Mouse (Mus musculus) mature B cell (primary cell): ENCODE results near the gene Fdxr.

Experiments
- in situ Hi-C: fragments of 300-500 bp; cut with MboI; formaldehyde crosslinking; loops from 2 replicates; pipeline ENCODE4 v1.14.3; 2019

The Fdxr gene

DNA sequence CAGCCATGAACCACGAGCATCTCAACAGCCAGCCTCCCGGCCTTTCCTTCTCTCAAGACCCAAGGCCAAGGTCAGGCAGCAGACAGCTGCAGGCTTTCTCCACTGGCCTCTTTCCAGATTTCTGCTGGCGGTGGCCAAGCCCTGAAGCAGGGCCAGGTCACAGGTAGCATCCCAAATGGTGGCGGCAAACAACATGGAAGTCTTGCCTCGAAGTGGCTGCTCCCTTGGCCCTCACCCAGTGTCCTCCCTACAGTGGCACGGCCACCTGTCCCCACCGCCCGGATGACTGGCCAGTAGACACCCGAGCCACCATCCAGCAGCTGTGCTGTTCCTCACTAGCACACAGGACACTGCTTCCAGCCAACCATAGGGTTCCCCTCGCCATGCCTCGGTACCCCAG lies 35.4 kb downstream of the Fdxr start:
- in situ Hi-C loops, result no loop called here

DNA sequence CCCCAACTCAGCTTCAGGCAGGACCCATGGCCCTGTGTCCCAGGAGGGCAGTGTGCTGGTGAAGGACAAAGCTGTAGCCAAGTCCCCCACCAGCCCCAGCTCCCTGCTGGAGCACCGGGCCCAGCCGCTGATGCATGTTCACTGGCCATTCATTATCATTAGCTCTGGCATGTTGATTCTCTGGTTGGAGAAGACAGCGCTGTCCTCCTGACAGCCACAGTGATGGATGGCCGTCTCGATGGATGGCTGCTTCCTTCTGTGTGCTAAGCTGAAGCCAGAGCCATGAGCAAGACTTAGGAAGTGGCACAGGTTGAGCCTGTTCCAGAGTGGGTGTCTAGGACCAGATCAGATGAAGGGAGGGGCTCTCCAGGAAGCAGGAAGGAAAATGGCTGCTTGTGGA lies 40.3 kb downstream of the Fdxr start:
- in situ Hi-C loops, result no loop called here

DNA sequence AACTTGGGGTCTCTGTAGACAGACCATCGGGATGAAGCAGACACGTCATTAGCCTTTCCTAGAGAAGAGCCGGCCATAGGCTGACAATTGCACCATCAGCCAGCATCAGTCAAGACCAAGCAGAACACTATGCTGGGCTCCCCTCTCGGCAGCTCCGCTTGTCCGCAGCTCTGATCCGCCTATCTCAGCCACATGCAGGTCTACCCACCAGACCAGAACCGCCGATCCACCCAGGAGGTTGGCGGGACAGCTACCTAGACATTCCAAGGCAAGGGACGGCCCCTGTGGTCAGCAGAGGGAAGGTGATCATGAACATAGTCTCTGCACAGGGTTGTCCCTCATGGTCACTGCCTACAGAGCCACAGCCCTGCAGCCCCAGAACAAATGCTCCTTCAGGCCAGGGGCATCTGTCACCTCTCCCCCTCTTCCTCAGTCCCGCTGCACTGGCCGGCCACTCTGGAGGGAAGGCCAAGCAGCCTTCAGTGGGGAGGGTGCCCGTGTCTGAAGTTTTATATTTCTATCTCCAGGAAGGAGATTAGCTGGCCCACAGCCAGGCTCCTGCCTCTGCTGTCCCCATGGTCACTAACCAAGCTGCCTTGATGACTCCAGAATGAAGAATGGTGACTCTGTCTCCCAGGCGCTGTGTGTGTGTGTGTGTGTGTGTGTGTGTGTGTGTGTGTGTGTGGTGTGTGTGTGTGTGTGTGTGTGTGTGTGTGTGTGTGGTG lies 42.4 kb downstream of the Fdxr start:
- in situ Hi-C loops, result no loop called here

DNA sequence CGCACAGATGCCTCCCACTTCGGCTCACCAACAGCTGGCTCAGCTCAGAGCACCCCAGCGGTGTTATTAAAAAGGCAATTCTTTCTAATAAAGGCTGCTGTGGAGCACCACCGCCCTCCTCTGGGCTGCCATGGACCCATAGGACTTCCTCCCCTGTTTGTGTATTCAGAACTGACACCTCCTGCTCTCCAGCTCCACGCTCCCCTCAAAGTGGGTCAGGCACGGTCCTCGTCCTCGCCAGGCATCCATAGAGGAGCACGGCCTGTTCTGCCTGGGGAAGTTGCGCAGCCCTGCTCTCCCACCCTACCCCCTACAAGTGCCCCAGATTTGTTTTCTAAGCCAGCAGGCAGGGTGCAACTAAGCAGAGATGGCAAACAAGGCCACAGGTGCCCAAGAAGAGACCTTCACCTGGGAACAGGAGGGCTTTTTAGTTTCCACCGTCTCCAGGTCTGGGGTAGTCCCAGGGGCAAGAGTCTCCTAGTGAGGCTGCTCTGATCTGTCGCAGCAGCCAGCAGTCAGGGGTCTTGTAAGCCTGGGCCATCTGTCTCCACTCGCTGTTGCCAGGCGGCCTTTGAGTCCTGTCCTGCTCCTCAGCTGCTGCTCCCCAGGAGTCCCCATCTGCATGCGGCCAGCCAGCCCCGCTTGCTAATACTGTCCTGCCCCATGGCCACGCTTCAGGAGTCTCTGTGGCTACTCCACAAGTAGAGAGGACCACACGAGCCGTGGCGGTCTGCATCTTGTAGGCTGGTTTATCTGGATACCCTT lies 43.1 kb downstream of the Fdxr start:
- in situ Hi-C loops, result no loop called here

GRCm38 (mm10) chr11:115232889-115233288 lies 44.0 kb downstream of the Fdxr start:
- in situ Hi-C loops, result no loop called here

GRCm38 (mm10) chr11:115231924-115232323 lies 44.9 kb downstream of the Fdxr start:
- in situ Hi-C loops, result no loop called here

DNA sequence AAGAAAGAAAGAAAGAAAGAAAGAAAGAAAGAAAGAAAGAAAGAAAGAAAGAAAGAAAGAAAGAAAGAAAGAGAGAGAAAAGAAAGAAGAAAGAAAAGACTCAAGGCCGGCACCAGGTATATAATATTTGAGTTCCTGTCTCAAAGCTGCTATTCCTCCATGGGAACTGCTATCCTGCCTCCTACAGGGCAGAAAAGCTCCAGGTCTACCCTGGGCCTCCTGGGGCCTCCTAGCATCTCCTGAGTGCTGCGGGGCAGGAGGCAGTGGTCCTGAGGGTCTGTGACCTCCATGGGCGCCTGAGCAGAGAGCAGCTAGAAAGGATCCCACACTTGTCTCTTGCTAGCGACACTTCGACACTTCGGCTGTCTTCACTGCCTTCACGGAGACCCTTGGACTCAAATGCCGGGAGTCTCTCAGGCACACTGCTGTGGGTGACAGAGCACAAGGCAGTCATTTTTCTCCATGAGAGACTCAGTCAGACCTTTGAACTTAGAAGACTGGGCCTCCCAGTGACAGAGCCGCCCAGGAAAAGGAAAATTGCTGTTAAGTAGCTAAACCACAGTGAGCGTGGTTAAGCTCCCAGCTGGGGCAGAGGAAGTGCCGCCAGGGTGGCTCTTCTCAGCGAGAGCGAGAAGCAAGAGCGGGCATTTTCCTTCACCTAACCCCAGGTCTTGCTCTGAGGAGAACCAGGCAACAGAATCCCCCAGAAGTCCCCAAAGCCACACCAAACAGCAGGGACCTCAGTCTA lies 45.5 kb downstream of the Fdxr start:
- in situ Hi-C loops, result no loop called here

GRCm38 (mm10) chr11:115229021-115229930 lies 47.6 kb downstream of the Fdxr start:
- in situ Hi-C loops, result no loop called here

GRCm38 (mm10) chr11:115228430-115228829 lies 48.4 kb downstream of the Fdxr start:
- in situ Hi-C loops, result no loop called here

- in situ Hi-C loops, result no loop called here
Observed at GRCm38 (mm10) chr11:115227640-115228039, 49.2 kb downstream of the Fdxr start.

GRCm38 (mm10) chr11:115226811-115227491 lies 49.9 kb downstream of the Fdxr start:
- in situ Hi-C loops, result no loop called here

GRCm38 (mm10) chr11:115225301-115225700 lies 51.5 kb downstream of the Fdxr start:
- in situ Hi-C loops, result no loop called here

GRCm38 (mm10) chr11:115224889-115225288 lies 52.0 kb downstream of the Fdxr start:
- in situ Hi-C loops, result no loop called here

GRCm38 (mm10) chr11:115223877-115224276 lies 53.0 kb downstream of the Fdxr start:
- in situ Hi-C loops, result no loop called here

- in situ Hi-C loops, result no loop called here
Observed at GRCm38 (mm10) chr11:115223451-115223850, 53.4 kb downstream of the Fdxr start.

DNA sequence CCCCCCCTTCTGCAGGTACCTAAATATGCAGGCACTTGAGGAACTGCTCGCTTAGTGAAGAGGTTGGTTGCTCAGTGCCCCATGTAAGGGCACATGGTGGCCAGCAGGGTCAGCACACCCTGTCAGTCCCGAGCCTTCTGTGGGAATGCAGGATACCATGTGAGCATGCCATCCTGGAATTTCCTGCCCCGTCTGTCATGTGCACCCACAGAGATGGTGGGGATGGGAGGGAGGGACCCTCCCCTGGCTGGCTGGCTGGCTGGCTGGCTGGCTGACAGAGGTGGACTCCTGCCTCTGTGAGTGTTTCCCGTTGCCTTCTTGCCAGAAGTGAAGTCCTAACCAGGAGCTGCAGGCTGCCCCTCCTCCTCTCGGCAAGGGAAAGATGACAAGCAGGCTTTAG lies 54.3 kb downstream of the Fdxr start:
- in situ Hi-C loops, result no loop called here

- in situ Hi-C loops, result no loop called here
Observed at GRCm38 (mm10) chr11:115222077-115222476, 54.8 kb downstream of the Fdxr start.

DNA sequence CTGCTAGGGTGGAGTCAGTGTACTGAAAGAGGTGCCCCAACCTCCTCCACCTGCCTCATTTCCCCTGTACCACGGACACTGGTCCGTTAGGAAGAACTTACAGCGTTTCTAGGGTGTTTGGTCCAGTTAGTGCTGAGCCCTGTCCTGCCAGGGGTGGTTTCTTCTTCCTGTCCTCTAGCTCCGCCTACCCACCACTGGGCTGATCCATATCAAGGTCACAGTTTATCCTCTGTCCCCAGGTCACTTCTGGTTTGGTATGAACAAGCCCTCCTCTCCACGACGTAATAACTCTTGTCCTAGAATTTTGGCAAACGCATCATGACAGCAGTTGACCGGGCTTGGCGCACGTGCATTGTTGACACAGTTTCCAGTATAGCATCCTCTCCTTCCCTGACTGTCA lies 57.2 kb downstream of the Fdxr start:
- in situ Hi-C loops, result no loop called here

- in situ Hi-C loops, result no loop called here
Observed at GRCm38 (mm10) chr11:115219263-115219662, 57.6 kb downstream of the Fdxr start.
